10 mouse cellular contexts compared by ENCODE assay signal in the genomic region with DNA sequence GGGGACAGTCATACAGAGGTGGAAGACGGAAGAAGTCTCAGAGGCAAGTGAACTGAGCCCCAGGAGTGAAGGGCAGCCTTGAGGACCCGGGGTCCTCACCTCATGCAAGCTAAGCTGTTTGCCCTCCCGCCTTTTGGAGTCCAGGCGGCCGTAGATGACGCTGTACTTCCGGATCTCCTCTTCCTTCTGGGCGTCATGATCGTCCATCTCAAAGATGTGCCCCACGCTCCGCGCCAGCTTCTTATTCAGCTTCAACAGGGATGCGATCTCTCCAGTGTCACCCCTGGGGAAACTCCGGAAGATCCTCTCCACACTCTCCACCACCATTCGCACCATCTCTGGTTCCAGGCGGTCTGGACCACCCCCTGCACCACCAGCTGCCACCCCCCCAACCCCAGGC. TPM values are rescaled to one million over a fixed set of nuclear protein-coding genes. Genes with fewer than 3 reads are reported as not detected.
DNase-seq lines count a peak whose midpoint lies in the region; ATAC-seq and TF ChIP-seq lines count a peak whose summit lies in the region.
"Had no signal": no experiment of that assay in that cellular context is flagged by ENCODE, and none has a peak within 500 bp of the region (broad histone marks: within the 10 kb centered on the region; RNA-seq: fewer than 3 reads in every experiment).

No protein-coding gene starts in this region.

- no peak for TF ChIP-seq POLR2A in olfactory bulb, adult 2 months (IDR thresholded peaks at IDR 0.05; ENCODE audit: insufficient read depth, low read depth, low read length)

- TF ChIP-seq CTCF in olfactory bulb, adult 2 months (IDR thresholded peaks at IDR 0.05; ENCODE audit: insufficient read depth, low read depth, low read length) = no peak

- 52% methylated on average over 16 of the region's 16 CpGs for WGBS in heart, embryonic 13.5 days
- WGBS in midbrain, embryonic 11.5 days = 10% methylated on average over 16 of the region's 16 CpGs
- 11% methylated on average over 16 of the region's 16 CpGs for WGBS in midbrain, embryonic 16.5 days
- 15% methylated on average over 16 of the region's 16 CpGs for WGBS in hindbrain, embryonic 12.5 days
- WGBS in olfactory bulb, adult 2 months = 53% methylated on average over 16 of the region's 16 CpGs

- peaks cover 75% of the 10 kb centered on the region for H3K4me1 ChIP-seq in heart, embryonic 13.5 days
- peaks cover 40% of the 10 kb centered on the region for H3K4me1 ChIP-seq in midbrain, embryonic 11.5 days (ENCODE audit: control insufficient read depth, insufficient read depth, low read length)
- peaks cover 30% of the 10 kb centered on the region for H3K4me1 ChIP-seq in midbrain, embryonic 16.5 days (ENCODE audit: control insufficient read depth, insufficient read depth, low read length)
- H3K4me1 ChIP-seq in hindbrain, embryonic 12.5 days = peaks cover 71% of the 10 kb centered on the region
- peaks cover 79% of the 10 kb centered on the region for H3K4me1 ChIP-seq in olfactory bulb, adult 2 months (ENCODE audit: control insufficient read depth, insufficient read depth, low read length)

- intact Hi-C loops in left cerebral cortex, postnatal 36 days (cut with DNase I) = no loop called here

- DNase-seq in heart, postnatal 4 days = no peak
- peak; percentile 83 for DNase-seq in midbrain, embryonic 11.5 days (ENCODE audit: low spot score, missing footprints)
- no peak for DNase-seq in left cerebral cortex, postnatal 36 days (ENCODE audit: low spot score in 2 of 2)
- DNase-seq in kidney, adult 11 months = no peak

- peak overlapping the region; percentile 73 for H3K4me3 ChIP-seq in heart, embryonic 13.5 days
- no peak overlapping the region for H3K4me3 ChIP-seq in midbrain, embryonic 11.5 days (ENCODE audit: low read depth, low read length)
- no peak overlapping the region for H3K4me3 ChIP-seq in midbrain, embryonic 16.5 days (ENCODE audit: low read depth, low read length)
- H3K4me3 ChIP-seq in hindbrain, embryonic 12.5 days = peak overlapping the region; percentile 6; the same call in 1 of the 2 replicates
- peak overlapping the region; percentile 64 for H3K4me3 ChIP-seq in olfactory bulb, adult 2 months (ENCODE audit: insufficient read depth, low read depth, low read length)
- H3K4me3 ChIP-seq: erythroblast, embryonic 14.5 days had no signal

- ATAC-seq in heart, embryonic 13.5 days (ENCODE audit: extremely low read depth, insufficient number of reproducible peaks, low FRiP score, low TSS enrichment) = no peak
- ATAC-seq in midbrain, embryonic 11.5 days (ENCODE audit: low FRiP score) = no peak
- ATAC-seq in midbrain, embryonic 16.5 days = no peak
- ATAC-seq in hindbrain, embryonic 12.5 days (ENCODE audit: low FRiP score) = no peak

- H3K36me3 ChIP-seq in heart, embryonic 13.5 days = peaks cover 45% of the 10 kb centered on the region
- no peaks in the 10 kb centered on the region for H3K36me3 ChIP-seq in midbrain, embryonic 11.5 days (ENCODE audit: control insufficient read depth, insufficient read depth, low read length)
- H3K36me3 ChIP-seq in midbrain, embryonic 16.5 days (ENCODE audit: control insufficient read depth, insufficient read depth, low read length) = no peaks in the 10 kb centered on the region
- H3K36me3 ChIP-seq in hindbrain, embryonic 12.5 days = no peaks in the 10 kb centered on the region

- peaks cover 6% of the 10 kb centered on the region for H3K27me3 ChIP-seq in heart, embryonic 13.5 days (replicated peaks)
- peaks cover 87% of the 10 kb centered on the region for H3K27me3 ChIP-seq in midbrain, embryonic 11.5 days (ENCODE audit: control insufficient read depth, insufficient read depth, low read length)
- peaks cover 66% of the 10 kb centered on the region for H3K27me3 ChIP-seq in midbrain, embryonic 16.5 days (ENCODE audit: control insufficient read depth, insufficient read depth, low read depth, low read length)
- peaks cover 92% of the 10 kb centered on the region for H3K27me3 ChIP-seq in hindbrain, embryonic 12.5 days

- H3K9me3 ChIP-seq in heart, embryonic 13.5 days = no peaks in the 10 kb centered on the region
- H3K9me3 ChIP-seq in midbrain, embryonic 11.5 days (ENCODE audit: control insufficient read depth, low read length) = no peaks in the 10 kb centered on the region
- H3K9me3 ChIP-seq in midbrain, embryonic 16.5 days (replicated peaks; ENCODE audit: control insufficient read depth, low read length, poor library complexity, severe bottlenecking) = no peaks in the 10 kb centered on the region
- H3K9me3 ChIP-seq in hindbrain, embryonic 12.5 days (replicated peaks) = no peaks in the 10 kb centered on the region

- H3K9ac ChIP-seq in heart, embryonic 13.5 days = peak overlapping the region; percentile 90
- H3K9ac ChIP-seq in midbrain, embryonic 11.5 days (ENCODE audit: low read length) = no peak overlapping the region
- H3K9ac ChIP-seq in midbrain, embryonic 16.5 days (ENCODE audit: low read depth, low read length) = no peak overlapping the region
- peak overlapping the region; percentile 38; the same call in 1 of the 2 replicates for H3K9ac ChIP-seq in hindbrain, embryonic 12.5 days
- H3K9ac ChIP-seq: liver, embryonic 14.5 days had no signal

- H3K27ac ChIP-seq in heart, embryonic 13.5 days (replicated peaks) = no peak overlapping the region
- no peak overlapping the region for H3K27ac ChIP-seq in midbrain, embryonic 11.5 days (ENCODE audit: low read depth, low read length)
- no peak overlapping the region for H3K27ac ChIP-seq in midbrain, embryonic 16.5 days (ENCODE audit: low read length)
- H3K27ac ChIP-seq in hindbrain, embryonic 12.5 days = no peak overlapping the region
- H3K27ac ChIP-seq in olfactory bulb, adult 2 months (ENCODE audit: insufficient read depth, low read depth, low read length) = peak overlapping the region; percentile 18; the same call in 1 of the 2 replicates
- H3K27ac ChIP-seq: liver, embryonic 14.5 days had no signal

- H3K4me2 ChIP-seq in heart, embryonic 13.5 days = peak overlapping the region; percentile 78
- no peak overlapping the region for H3K4me2 ChIP-seq in midbrain, embryonic 11.5 days
- no peak overlapping the region for H3K4me2 ChIP-seq in midbrain, embryonic 16.5 days (ENCODE audit: low read length)
- H3K4me2 ChIP-seq in hindbrain, embryonic 12.5 days (replicated peaks) = peak overlapping the region; percentile 77

RNA-seq across cellular contexts. Expression of gene Nemp1, which starts 2.5 kb away (rescaled TPM):
- 7.1 and 7.4 TPM in 2 replicates for polyA plus RNA-seq in heart, embryonic 13.5 days (2015; fragmentation: Nextera tagmentation; extraction: Ambion mirVana)
- 1 to 10 TPM; 8.9 TPM for total RNA-seq in heart, postnatal 4 days (2021)
- polyA plus RNA-seq in midbrain, embryonic 11.5 days (2014; fragmentation: Nextera tagmentation; extraction: Ambion mirVana) = 10.0 and 10.9 TPM in 2 replicates
- 3.2 TPM in 2 replicates for polyA plus RNA-seq in midbrain, embryonic 16.5 days (2015; fragmentation: Nextera tagmentation; extraction: Ambion mirVana)
- polyA plus RNA-seq in hindbrain, embryonic 12.5 days (2016; fragmentation: Nextera tagmentation; extraction: Ambion mirVana) = 7.8 and 8.9 TPM in 2 replicates
- not detected in 2 replicates for polyA plus RNA-seq in olfactory bulb, adult 2 months (2012; ENCODE audit: insufficient read depth, insufficient read length, low replicate concordance, missing spikeins)
- total RNA-seq in left cerebral cortex, postnatal 36 days (2021) = 1 to 10 TPM; 3.5 to 3.9 TPM

RNA-seq across cellular contexts. Expression of gene Nab2, which starts 4.2 kb away (rescaled TPM):
- 9.7 and 10.4 TPM in 2 replicates for polyA plus RNA-seq in heart, embryonic 13.5 days (2015; fragmentation: Nextera tagmentation; extraction: Ambion mirVana)
- total RNA-seq in heart, postnatal 4 days (2021) = 10 to 100 TPM; 13.5 to 14.9 TPM
- polyA plus RNA-seq in midbrain, embryonic 11.5 days (2014; fragmentation: Nextera tagmentation; extraction: Ambion mirVana) = 2.1 and 2.2 TPM in 2 replicates
- polyA plus RNA-seq in midbrain, embryonic 16.5 days (2015; fragmentation: Nextera tagmentation; extraction: Ambion mirVana) = 1.6 and 2.1 TPM in 2 replicates
- 6.8 and 8.9 TPM in 2 replicates for polyA plus RNA-seq in hindbrain, embryonic 12.5 days (2016; fragmentation: Nextera tagmentation; extraction: Ambion mirVana)
- polyA plus RNA-seq in olfactory bulb, adult 2 months (2012; ENCODE audit: insufficient read depth, insufficient read length, low replicate concordance, missing spikeins) = not detected in 2 replicates
- total RNA-seq in left cerebral cortex, postnatal 36 days (2021) = 10 to 100 TPM; 39.7 to 40.5 TPM

RNA-seq across cellular contexts. Expression of gene Stat6, which starts 21.4 kb away (rescaled TPM):
- 24.5 and 24.6 TPM in 2 replicates for polyA plus RNA-seq in heart, embryonic 13.5 days (2015; fragmentation: Nextera tagmentation; extraction: Ambion mirVana)
- total RNA-seq in heart, postnatal 4 days (2021) = 10 to 100 TPM; 41.7 to 42.1 TPM
- 5.7 and 6.9 TPM in 2 replicates for polyA plus RNA-seq in midbrain, embryonic 11.5 days (2014; fragmentation: Nextera tagmentation; extraction: Ambion mirVana)
- 4.4 and 5.4 TPM in 2 replicates for polyA plus RNA-seq in midbrain, embryonic 16.5 days (2015; fragmentation: Nextera tagmentation; extraction: Ambion mirVana)
- polyA plus RNA-seq in hindbrain, embryonic 12.5 days (2016; fragmentation: Nextera tagmentation; extraction: Ambion mirVana) = 8.8 and 11.3 TPM in 2 replicates
- polyA plus RNA-seq in olfactory bulb, adult 2 months (2012; ENCODE audit: insufficient read depth, insufficient read length, low replicate concordance, missing spikeins) = not detected in 2 replicates
- total RNA-seq in left cerebral cortex, postnatal 36 days (2021) = 10 to 100 TPM in 1 of 2 experiments, 1 to 10 TPM in 1; 9.0 to 12.7 TPM

RNA-seq across cellular contexts. Expression of gene Myo1a, which starts 40.8 kb away (rescaled TPM):
- polyA plus RNA-seq in heart, embryonic 13.5 days (2015; fragmentation: Nextera tagmentation; extraction: Ambion mirVana) = 0.27 and 0.28 TPM in 2 replicates
- under 1 TPM; 0.10 to 0.36 TPM for total RNA-seq in heart, postnatal 4 days (2021)
- 0.41 and 0.46 TPM in 2 replicates for polyA plus RNA-seq in midbrain, embryonic 11.5 days (2014; fragmentation: Nextera tagmentation; extraction: Ambion mirVana)
- polyA plus RNA-seq in midbrain, embryonic 16.5 days (2015; fragmentation: Nextera tagmentation; extraction: Ambion mirVana) = 0.60 and 0.93 TPM in 2 replicates
- polyA plus RNA-seq in hindbrain, embryonic 12.5 days (2016; fragmentation: Nextera tagmentation; extraction: Ambion mirVana) = 0.33 and 0.67 TPM in 2 replicates
- not detected in 2 replicates for polyA plus RNA-seq in olfactory bulb, adult 2 months (2012; ENCODE audit: insufficient read depth, insufficient read length, low replicate concordance, missing spikeins)
- under 1 TPM; 0.49 to 0.59 TPM for total RNA-seq in left cerebral cortex, postnatal 36 days (2021)

RNA-seq across cellular contexts. Expression of gene Lrp1, which starts 43.2 kb away (rescaled TPM):
- 30.7 and 37.9 TPM in 2 replicates for polyA plus RNA-seq in heart, embryonic 13.5 days (2015; fragmentation: Nextera tagmentation; extraction: Ambion mirVana)
- total RNA-seq in heart, postnatal 4 days (2021) = 10 to 100 TPM; 68.8 to 73.0 TPM
- polyA plus RNA-seq in midbrain, embryonic 11.5 days (2014; fragmentation: Nextera tagmentation; extraction: Ambion mirVana) = 52.2 and 58.8 TPM in 2 replicates
- polyA plus RNA-seq in midbrain, embryonic 16.5 days (2015; fragmentation: Nextera tagmentation; extraction: Ambion mirVana) = 110 and 117 TPM in 2 replicates
- polyA plus RNA-seq in hindbrain, embryonic 12.5 days (2016; fragmentation: Nextera tagmentation; extraction: Ambion mirVana) = 111 and 115 TPM in 2 replicates
- polyA plus RNA-seq in olfactory bulb, adult 2 months (2012; ENCODE audit: insufficient read depth, insufficient read length, low replicate concordance, missing spikeins) = 404 and 471 TPM in 2 replicates
- 100 to 1,000 TPM; 285 to 320 TPM for total RNA-seq in left cerebral cortex, postnatal 36 days (2021)

Comparison
In these comparisons a context has a peak if more than half of its experiments do, and no peak if none do; other contexts are left out.
1. H3K4me2 ChIP-seq: peak in heart, embryonic 13.5 days (single experiment) and hindbrain, embryonic 12.5 days (single experiment); none in midbrain, embryonic 11.5 days (single experiment) and midbrain, embryonic 16.5 days (single experiment).
2. H3K4me3 ChIP-seq: peak in heart, embryonic 13.5 days (single experiment), hindbrain, embryonic 12.5 days (single experiment) and olfactory bulb, adult 2 months (single experiment); none in midbrain, embryonic 11.5 days (single experiment) and midbrain, embryonic 16.5 days (single experiment).
3. H3K9ac ChIP-seq: peak in heart, embryonic 13.5 days (single experiment) and hindbrain, embryonic 12.5 days (single experiment); none in midbrain, embryonic 11.5 days (single experiment) and midbrain, embryonic 16.5 days (single experiment).